7 mouse cellular contexts compared by ENCODE assay signal in the genomic region with DNA sequence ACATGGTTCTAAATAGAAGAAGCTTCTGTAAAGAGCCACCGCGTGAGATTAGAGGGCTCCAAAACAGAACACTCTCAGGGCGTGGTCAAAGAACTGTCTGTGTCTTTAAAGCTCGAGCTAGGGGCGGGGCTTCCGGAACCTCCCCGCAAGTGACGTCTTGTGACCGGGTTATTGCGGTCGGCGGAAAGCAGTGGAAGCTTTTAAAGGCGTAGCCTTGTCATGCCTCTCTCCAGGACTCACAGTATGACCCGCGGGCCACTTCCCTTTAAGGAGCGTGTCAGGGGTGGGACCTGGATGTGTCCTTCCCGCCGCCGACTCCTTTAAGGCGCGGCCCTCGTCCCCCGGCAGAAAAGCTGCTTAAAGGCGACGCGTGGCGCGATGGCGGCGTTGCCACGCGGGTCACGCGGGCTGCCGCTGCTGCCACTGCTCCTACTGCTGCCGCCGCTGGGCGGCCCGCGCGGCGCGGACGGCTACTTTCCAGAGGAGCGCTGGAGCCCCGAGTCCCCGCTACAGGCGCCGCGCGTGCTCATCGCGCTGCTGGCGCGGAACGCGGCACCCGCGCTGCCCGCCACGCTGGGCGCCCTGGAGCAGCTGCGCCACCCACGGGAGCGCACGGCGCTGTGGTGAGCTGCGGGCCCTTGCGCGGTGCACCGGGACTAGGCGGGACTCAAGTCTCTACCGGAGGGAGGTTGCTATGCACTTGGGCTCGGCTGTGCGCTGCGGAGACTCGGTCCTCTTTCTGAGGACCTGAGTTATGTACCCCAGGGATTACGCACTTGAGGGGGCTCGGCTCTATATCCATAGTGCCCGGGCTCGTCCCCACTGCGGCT. TPM values are rescaled to one million over a fixed set of nuclear protein-coding genes. Genes with fewer than 3 reads are reported as not detected.
DNase-seq lines count a peak whose midpoint lies in the region; ATAC-seq lines count a peak whose summit lies in the region.

Gene Colgalt1, plus strand, starts transcription at position 177 of the 830 bp plus-strand sequence.

- peak within 1 kb of the TSS; percentile 79 for H3K4me2 ChIP-seq in intestine, embryonic 15.5 days (replicated peaks)

- H3K4me1 ChIP-seq in intestine, embryonic 15.5 days (replicated peaks), result peaks cover 15% of the 10 kb centered on the region
- peaks cover 14% of the 10 kb centered on the region for H3K4me1 ChIP-seq in midbrain, embryonic 10.5 days

- H3K36me3 ChIP-seq in intestine, embryonic 15.5 days, result peaks cover 4% of the 10 kb centered on the region; the same call in 1 of the 2 replicates
- H3K36me3 ChIP-seq in midbrain, embryonic 10.5 days, result peaks cover 35% of the 10 kb centered on the region

- no peaks in the 10 kb centered on the region for H3K9me3 ChIP-seq in intestine, embryonic 15.5 days
- no peaks in the 10 kb centered on the region for H3K9me3 ChIP-seq in midbrain, embryonic 10.5 days (replicated peaks)

- H3K4me3 ChIP-seq in intestine, embryonic 15.5 days (replicated peaks), result peak within 1 kb of the TSS; percentile 96
- H3K4me3 ChIP-seq in midbrain, embryonic 10.5 days, result peak within 1 kb of the TSS; percentile 98

- peak; percentile 99 for ATAC-seq in intestine, embryonic 15.5 days

- WGBS in intestine, embryonic 15.5 days, result under 1% methylated on average over 82 of the region's 82 CpGs
- WGBS in midbrain, embryonic 10.5 days, result under 1% methylated on average over 82 of the region's 82 CpGs

- intact Hi-C loops in gastrocnemius, postnatal 36 days (cut with DNase I), result no loop called here
- intact Hi-C loops in left cerebral cortex, postnatal 25 days (cut with DNase I), result no loop called here

- DNase-seq in adrenal gland, adult 2 months, result peak; percentile 98
- peak; percentile 96 for DNase-seq in embryo, embryonic 11.5 days (ENCODE audit: low read depth, low spot score)
- DNase-seq in gastrocnemius, postnatal 36 days, result peak; percentile 89 to 97
- peak; percentile 97 to 100 for DNase-seq in left cerebral cortex, postnatal 25 days (ENCODE audit: low spot score in 2 of 2)
- DNase-seq in midbrain, embryonic 10.5 days (ENCODE audit: low spot score), result peak; percentile 98
- peak; percentile 87 for DNase-seq in right cerebral cortex, postnatal 4 days

- H3K27ac ChIP-seq in intestine, embryonic 15.5 days, result peak within 1 kb of the TSS; percentile 89
- peak within 1 kb of the TSS; percentile 91 for H3K27ac ChIP-seq in midbrain, embryonic 10.5 days (replicated peaks)

- H3K27me3 ChIP-seq in intestine, embryonic 15.5 days (replicated peaks), result no peaks in the 10 kb centered on the region
- H3K27me3 ChIP-seq in midbrain, embryonic 10.5 days (ENCODE audit: low read depth, poor library complexity, severe bottlenecking), result no peaks in the 10 kb centered on the region

- H3K9ac ChIP-seq in intestine, embryonic 15.5 days, result peak within 1 kb of the TSS; percentile 94

RNA-seq across cellular contexts. Expression of gene Colgalt1, which starts in this region (rescaled TPM):
- 10 to 100 TPM; 53.3 to 60.8 TPM for total RNA-seq in adrenal gland, adult 2 months (2021)
- polyA plus RNA-seq in adrenal gland, adult 2 months (2012; rRNA removed), result 201 and 217 TPM in 2 replicates
- 10 to 100 TPM; 33.0 to 35.6 TPM for total RNA-seq in gastrocnemius, postnatal 36 days (2021)
- 70.8 and 73.5 TPM in 2 replicates for polyA plus RNA-seq in intestine, embryonic 15.5 days (2015; fragmentation: Nextera tagmentation; extraction: Ambion mirVana)
- total RNA-seq in left cerebral cortex, postnatal 25 days (2021), result 10 to 100 TPM; 49.3 to 51.5 TPM
- 51.2 and 52.8 TPM in 2 replicates for polyA plus RNA-seq in midbrain, embryonic 10.5 days (2016; fragmentation: Nextera tagmentation; extraction: Ambion mirVana)

Comparison
In these comparisons a context has a peak if more than half of its experiments do, and no peak if none do; other contexts are left out.
1. Peak in every context shown above with its lines: DNase-seq, ATAC-seq, H3K4me3 ChIP-seq and H3K27ac ChIP-seq.